Mouse (Mus musculus) ES-Bruce4 (cell line): Measurements from ENCODE around the gene Prmt3. TPM values are rescaled to one million over a fixed set of nuclear protein-coding genes. Genes with fewer than 3 reads are reported as not detected.
A peak's percentile ranks its signal among the peaks of the same experiment; 100 is the strongest.

Experiments
- H3K27ac ChIP-seq: 2 replicates; pipeline ENCODE4 v1.5.1; 2012; ENCODE audit warnings: low read length, inconsistent platforms; ENCODE audit not compliant: insufficient read depth
- H3K27me3 ChIP-seq: 2 replicates; pipeline ENCODE4 v1.6.1; 2012; ENCODE audit warnings: mild to moderate bottlenecking, low read length, inconsistent platforms; ENCODE audit not compliant: control insufficient read depth, poor library complexity, insufficient read depth, severe bottlenecking
- H3K36me3 ChIP-seq: 2 replicates; pipeline ENCODE4 v1.6.1; 2012; ENCODE audit warnings: inconsistent platforms, mild to moderate bottlenecking, low read length, moderate library complexity; ENCODE audit not compliant: control insufficient read depth, poor library complexity, insufficient read depth, severe bottlenecking
- H3K4me1 ChIP-seq: one replicate; pipeline ENCODE4 v1.8.1; 2011; ENCODE audit warnings: low read length; ENCODE audit not compliant: control insufficient read depth, insufficient read depth
- H3K4me3 ChIP-seq: 2 replicates; pipeline ENCODE4 v1.5.1; 2011; ENCODE audit warnings: low read depth, mild to moderate bottlenecking, low read length
- H3K9ac ChIP-seq: 2 replicates; pipeline ENCODE4 v1.6.1; 2012; ENCODE audit warnings: low read depth, mild to moderate bottlenecking, inconsistent platforms; ENCODE audit not compliant: poor library complexity, severe bottlenecking
- H3K9me3 ChIP-seq: replicated peaks from 2 replicates; pipeline ENCODE4 v1.6.1; 2012; ENCODE audit warnings: mild to moderate bottlenecking, low read length, inconsistent platforms; ENCODE audit not compliant: control insufficient read depth, poor library complexity, insufficient read depth, severe bottlenecking
- CTCF ChIP-seq: IDR thresholded peaks from one replicate; pipeline ENCODE4 v1.8.1; 2011; ENCODE audit warnings: low read depth, low read length
- EP300 ChIP-seq: IDR thresholded peaks from 2 replicates; pipeline ENCODE4 v1.6.1; 2011; ENCODE audit warnings: low read depth, low read length; ENCODE audit not compliant: insufficient read depth
- POLR2A ChIP-seq: IDR thresholded peaks from one replicate; pipeline ENCODE4 v1.8.1; 2011; ENCODE audit warnings: low read length; ENCODE audit not compliant: insufficient read depth
- polyA plus RNA-seq: library from polyadenylated mRNA; stranded (reverse); fragments of >200 nt; gene quantifications from 2 replicates; pipeline ENCODE4 v1.2.4, GENCODE M21; 2011; ENCODE audit warnings: low read depth; ENCODE audit not compliant: missing spikeins, insufficient read depth, insufficient read length

Gene Prmt3
- polyA plus RNA-seq, 1 experiment = 83.3 TPM

- H3K9ac ChIP-seq = no peak overlapping the region
- no peaks in the 10 kb centered on the region for H3K9me3 ChIP-seq
- TF ChIP-seq POLR2A (no peak), CTCF (no peak), EP300 (no peak)
- H3K27ac ChIP-seq = no peak overlapping the region
- H3K4me3 ChIP-seq = 0 out of 2 replicates have a peak overlapping the region, but pooled peaks have one; percentile 6
- H3K4me1 ChIP-seq = no peaks in the 10 kb centered on the region
- H3K27me3 ChIP-seq = peaks cover 12% of the 10 kb centered on the region
- H3K36me3 ChIP-seq = no peaks in the 10 kb centered on the region
Measured at GRCm38 (mm10) chr7:49907191-49908171, 129.3 kb downstream of the Prmt3 start.

Other genes starting within 250 kb of the Prmt3 start
- not detected in 2 replicates for gene Dbx1, start 141.5 kb upstream of the Prmt3 start, polyA plus RNA-seq
- gene Htatip2, start 19.2 kb upstream of the Prmt3 start, polyA plus RNA-seq = 12.4 and 14.6 TPM in 2 replicates
- not detected in 2 replicates for gene Slc6a5, start 131.8 kb downstream of the Prmt3 start, polyA plus RNA-seq
- 0.52 TPM in 1 of 2 replicates, not detected in the other for gene Nell1, start 196.5 kb downstream of the Prmt3 start, polyA plus RNA-seq